Mouse (Mus musculus): ENCODE data around the gene Nkx2-3.

DNA sequence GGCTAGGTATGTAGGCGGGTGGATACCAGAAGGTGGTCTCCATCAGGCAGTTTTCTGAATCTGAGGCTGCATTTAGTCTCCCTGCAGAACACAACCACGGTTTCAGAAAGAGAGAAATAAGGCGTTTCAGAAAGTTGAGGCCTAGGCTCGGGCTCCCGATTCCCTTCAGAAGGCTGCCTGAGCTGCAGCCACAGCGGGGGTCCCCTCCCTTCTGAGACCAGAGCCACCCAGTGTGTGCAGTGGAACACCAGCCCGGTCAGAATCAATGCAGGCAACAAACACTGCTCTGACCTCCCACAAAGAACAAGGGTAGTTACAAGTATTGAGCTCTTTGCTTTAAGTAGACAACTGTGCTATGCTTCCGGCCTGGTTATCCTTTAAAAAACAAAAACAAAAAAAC is 1.0 kb upstream of the Nkx2-3 start:
- TF ChIP-seq GATA1 (IDR thresholded peaks at IDR 0.05; ENCODE audit: borderline replicate concordance, low read length), result no peak
- no peak for TF ChIP-seq FLI1 (IDR thresholded peaks at IDR 0.05; ENCODE audit: low read length)
